Mouse (Mus musculus): Measurements from ENCODE around the gene Nme7. TPM values are rescaled to one million over a fixed set of nuclear protein-coding genes. Genes with fewer than 3 reads are reported as not detected.

The Nme7 gene
- polyA plus RNA-seq, 1 experiment from 2014 or later = 11.3 TPM

- Histone ChIP-seq H3K27ac (no peak overlapping the region), H3K36me3 (ENCODE audit: inconsistent target) (no peaks in the 10 kb centered on the region), H3K4me3 (ENCODE audit: inconsistent target) (no peak overlapping the region), H3K79me2 (ENCODE audit: inconsistent target) (no peaks in the 10 kb centered on the region)
- 84% methylated on average over 8 of the region's 8 CpGs for WGBS (ENCODE audit: missing documents)
Observed at GRCm38 (mm10) chr1:164383621-164384020, 79.7 kb downstream of the Nme7 start.

DNA sequence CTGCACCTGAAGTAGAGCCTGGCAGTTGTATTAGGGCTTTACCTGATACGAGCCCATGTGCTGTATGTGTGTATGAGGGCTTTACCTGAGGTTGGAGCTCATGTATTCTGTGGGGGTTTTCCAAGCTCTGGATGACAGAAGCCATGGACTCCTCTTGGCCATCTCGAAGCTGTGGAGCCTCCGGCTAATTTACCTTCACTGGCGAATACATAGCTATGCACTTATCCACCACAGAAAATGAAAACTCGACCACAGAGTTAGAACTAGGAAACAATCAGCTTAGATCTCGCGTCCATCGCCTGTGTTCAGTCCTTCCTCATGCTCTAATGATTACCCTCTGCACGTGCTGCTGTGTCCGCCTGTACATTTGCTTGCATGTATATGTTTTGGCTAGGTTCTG is 80.4 kb downstream of the Nme7 start:
- 94% methylated on average over 10 of the region's 10 CpGs for WGBS (ENCODE audit: missing documents)
- no peak overlapping the region for H3K27ac ChIP-seq
- H3K36me3 ChIP-seq (ENCODE audit: inconsistent target) = no peaks in the 10 kb centered on the region

GRCm38 (mm10) chr1:164384972-164385371 is 81.1 kb downstream of the Nme7 start:
- Histone ChIP-seq H3K36me3 (ENCODE audit: inconsistent target) (no peaks in the 10 kb centered on the region), H3K79me2 (ENCODE audit: inconsistent target) (no peaks in the 10 kb centered on the region), H3K27ac (no peak overlapping the region), H3K4me3 (ENCODE audit: inconsistent target) (no peak overlapping the region)
- 86% methylated on average over 6 of the region's 6 CpGs for WGBS (ENCODE audit: missing documents)

More for the DNA sequence above, 80.4 kb downstream of the Nme7 start:
- no peaks in the 10 kb centered on the region for H3K79me2 ChIP-seq (ENCODE audit: inconsistent target)
- no peak overlapping the region for H3K4me3 ChIP-seq (ENCODE audit: inconsistent target)

GRCm38 (mm10) chr1:164389743-164390142 is 85.8 kb downstream of the Nme7 start:
- Histone ChIP-seq H3K27ac (no peak overlapping the region), H3K79me2 (ENCODE audit: inconsistent target) (no peaks in the 10 kb centered on the region), H3K4me3 (ENCODE audit: inconsistent target) (no peak overlapping the region), H3K36me3 (ENCODE audit: inconsistent target) (no peaks in the 10 kb centered on the region)
- 83% methylated on average over 4 of the region's 4 CpGs for WGBS (ENCODE audit: missing documents)

GRCm38 (mm10) chr1:164392176-164392575 is 88.3 kb downstream of the Nme7 start:
- Histone ChIP-seq H3K36me3 (ENCODE audit: inconsistent target) (no peaks in the 10 kb centered on the region), H3K4me3 (ENCODE audit: inconsistent target) (no peak overlapping the region), H3K79me2 (ENCODE audit: inconsistent target) (no peaks in the 10 kb centered on the region), H3K27ac (no peak overlapping the region)
- WGBS (ENCODE audit: missing documents) = 86% methylated on average over 3 of the region's 3 CpGs

DNA sequence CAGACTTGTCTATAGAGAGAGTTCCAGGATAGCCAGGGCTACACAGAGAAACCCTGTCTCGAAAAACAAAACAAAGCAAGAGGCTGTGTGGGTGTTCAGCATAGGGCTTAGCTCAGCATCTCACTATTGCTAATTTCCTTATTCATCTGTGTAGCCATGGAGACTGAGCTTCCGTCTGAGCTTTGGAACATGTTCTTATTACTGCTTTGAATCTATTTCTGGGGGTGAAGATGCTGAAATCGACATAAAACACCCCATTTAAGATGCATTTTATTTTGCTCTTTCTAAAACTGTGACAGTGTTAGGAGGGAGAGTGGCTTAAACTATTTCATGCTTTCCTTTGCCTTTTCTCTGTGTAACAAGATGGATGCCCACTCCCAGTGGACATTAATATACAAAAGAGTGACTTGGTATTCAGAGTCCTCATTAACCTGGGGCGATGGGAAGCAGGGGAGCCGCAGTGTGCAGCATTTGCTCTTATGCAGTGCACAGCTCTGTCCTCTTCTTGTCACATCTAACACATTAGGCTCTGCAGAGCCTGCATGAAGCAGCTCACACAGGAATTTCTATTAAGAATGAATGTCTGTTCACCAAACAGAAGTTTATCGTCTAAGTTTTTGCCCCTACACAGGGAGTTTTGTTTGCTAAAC is 91.3 kb downstream of the Nme7 start:
- WGBS (ENCODE audit: missing documents) = 93% methylated on average over 6 of the region's 6 CpGs
- H3K27ac ChIP-seq = no peak overlapping the region
- H3K79me2 ChIP-seq (ENCODE audit: inconsistent target) = no peaks in the 10 kb centered on the region
- H3K36me3 ChIP-seq (ENCODE audit: inconsistent target) = no peaks in the 10 kb centered on the region
- no peak overlapping the region for H3K4me3 ChIP-seq (ENCODE audit: inconsistent target)

DNA sequence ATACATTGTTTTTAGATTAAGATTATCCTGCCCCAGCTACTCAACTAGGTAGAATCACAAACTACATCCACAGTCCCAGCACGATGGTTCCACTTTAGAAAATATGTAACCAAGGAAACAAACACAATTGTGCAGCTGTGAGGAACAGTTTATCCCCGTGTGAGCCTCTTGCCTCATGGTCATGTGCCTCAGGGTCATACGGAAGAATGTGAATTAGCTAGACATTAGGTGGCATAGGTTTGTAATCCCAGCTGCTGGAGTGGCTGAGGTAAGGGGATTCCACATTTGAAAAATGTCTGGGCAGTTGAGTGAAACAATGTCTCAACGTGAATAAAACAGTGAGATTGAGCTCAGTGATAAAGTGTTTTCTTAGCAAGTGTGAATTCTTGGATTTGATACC is 93.8 kb downstream of the Nme7 start:
- WGBS (ENCODE audit: missing documents) = 75% methylated on average over 4 of the region's 4 CpGs
- no peak overlapping the region for H3K27ac ChIP-seq

DNA sequence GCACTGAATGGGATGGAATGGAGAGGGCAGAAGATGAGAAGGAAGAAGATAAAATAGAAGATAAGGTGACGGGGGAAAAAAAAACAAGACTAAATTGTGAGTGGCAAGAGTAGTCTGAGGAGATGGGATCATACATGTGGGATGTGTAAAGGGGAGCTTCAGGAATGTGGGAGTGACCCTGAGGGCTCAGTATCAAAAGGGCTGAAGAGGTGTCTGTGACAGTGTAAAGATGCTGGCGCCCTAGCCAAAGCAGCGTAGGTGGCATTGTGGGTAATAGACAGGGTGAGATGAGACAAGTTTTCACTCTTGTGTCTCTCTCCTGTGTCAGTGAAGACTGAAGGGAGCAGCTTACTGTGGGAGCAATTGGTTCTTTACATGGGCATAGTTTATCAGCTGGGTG is 95.7 kb downstream of the Nme7 start:
- Histone ChIP-seq H3K4me3 (ENCODE audit: inconsistent target) (no peak overlapping the region), H3K36me3 (ENCODE audit: inconsistent target) (no peaks in the 10 kb centered on the region), H3K27ac (no peak overlapping the region), H3K79me2 (ENCODE audit: inconsistent target) (no peaks in the 10 kb centered on the region)
- WGBS (ENCODE audit: missing documents) = 100% methylated on average over 3 of the region's 3 CpGs

More for the DNA sequence above, 93.8 kb downstream of the Nme7 start:
- H3K4me3 ChIP-seq (ENCODE audit: inconsistent target) = no peak overlapping the region
- H3K36me3 ChIP-seq (ENCODE audit: inconsistent target) = no peaks in the 10 kb centered on the region
- H3K79me2 ChIP-seq (ENCODE audit: inconsistent target) = no peaks in the 10 kb centered on the region

- no peaks in the 10 kb centered on the region for H3K79me2 ChIP-seq (ENCODE audit: inconsistent target)
- H3K27ac ChIP-seq = 0 out of 2 replicates have a peak overlapping the region, but pooled peaks have one; percentile 13
- H3K4me3 ChIP-seq (ENCODE audit: inconsistent target) = no peak overlapping the region
- WGBS (ENCODE audit: missing documents) = 36% methylated on average over 5 of the region's 5 CpGs
- no peaks in the 10 kb centered on the region for H3K36me3 ChIP-seq (ENCODE audit: inconsistent target)
Observed at GRCm38 (mm10) chr1:164405385-164405802, 101.5 kb downstream of the Nme7 start.

DNA sequence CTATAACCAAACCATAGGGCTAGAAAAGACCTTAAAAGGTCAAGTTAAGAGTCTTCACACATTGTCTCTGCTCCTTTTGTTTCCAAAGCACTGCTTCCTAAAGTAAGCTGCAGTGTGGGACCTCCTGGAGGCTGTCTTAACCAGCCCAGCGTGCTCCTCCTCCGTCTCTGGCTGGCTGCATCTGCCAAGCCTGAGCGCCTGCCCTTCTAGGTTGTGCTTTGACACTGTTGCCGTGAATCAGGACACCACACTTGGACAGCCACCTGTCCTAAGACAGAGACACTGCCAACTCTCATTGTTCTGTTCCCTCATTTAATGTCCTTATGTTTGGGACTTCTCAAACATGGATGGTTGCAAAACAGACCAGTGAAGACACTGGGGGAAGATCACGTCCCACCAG is 102.6 kb downstream of the Nme7 start:
- Histone ChIP-seq H3K79me2 (ENCODE audit: inconsistent target) (no peaks in the 10 kb centered on the region), H3K36me3 (ENCODE audit: inconsistent target) (no peaks in the 10 kb centered on the region), H3K4me3 (ENCODE audit: inconsistent target) (no peak overlapping the region), H3K27ac (no peak overlapping the region)
- WGBS (ENCODE audit: missing documents) = 98% methylated on average over 5 of the region's 5 CpGs

DNA sequence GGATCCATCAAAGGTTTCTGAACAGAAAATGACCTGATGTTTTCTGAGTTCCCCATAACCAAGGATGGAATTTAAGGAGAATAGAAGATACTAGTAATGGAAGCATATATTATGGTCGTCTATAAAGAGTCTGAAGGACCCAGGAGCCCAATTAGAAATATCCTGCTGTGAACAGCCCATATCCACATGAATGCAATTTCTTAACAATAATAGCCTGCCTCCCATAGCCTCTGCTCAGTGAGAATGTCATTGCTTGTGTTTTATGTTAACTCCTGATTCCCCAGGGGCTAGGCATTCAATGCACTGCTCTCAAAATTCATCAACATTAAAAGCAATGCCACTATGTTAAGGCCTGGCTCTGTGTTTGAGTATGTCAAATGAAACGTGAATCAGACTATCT is 104.7 kb downstream of the Nme7 start:
- 93% methylated on average over 2 of the region's 2 CpGs for WGBS (ENCODE audit: missing documents)
- Histone ChIP-seq H3K27ac (no peak overlapping the region), H3K4me3 (ENCODE audit: inconsistent target) (no peak overlapping the region), H3K36me3 (ENCODE audit: inconsistent target) (no peaks in the 10 kb centered on the region), H3K79me2 (ENCODE audit: inconsistent target) (no peaks in the 10 kb centered on the region)

GRCm38 (mm10) chr1:164411306-164411705 is 107.4 kb downstream of the Nme7 start:
- no peaks in the 10 kb centered on the region for H3K36me3 ChIP-seq (ENCODE audit: inconsistent target)
- no peaks in the 10 kb centered on the region for H3K79me2 ChIP-seq (ENCODE audit: inconsistent target)
- no peak overlapping the region for H3K27ac ChIP-seq
- H3K4me3 ChIP-seq (ENCODE audit: inconsistent target) = no peak overlapping the region
- 95% methylated on average over 7 of the region's 7 CpGs for WGBS (ENCODE audit: missing documents)

DNA sequence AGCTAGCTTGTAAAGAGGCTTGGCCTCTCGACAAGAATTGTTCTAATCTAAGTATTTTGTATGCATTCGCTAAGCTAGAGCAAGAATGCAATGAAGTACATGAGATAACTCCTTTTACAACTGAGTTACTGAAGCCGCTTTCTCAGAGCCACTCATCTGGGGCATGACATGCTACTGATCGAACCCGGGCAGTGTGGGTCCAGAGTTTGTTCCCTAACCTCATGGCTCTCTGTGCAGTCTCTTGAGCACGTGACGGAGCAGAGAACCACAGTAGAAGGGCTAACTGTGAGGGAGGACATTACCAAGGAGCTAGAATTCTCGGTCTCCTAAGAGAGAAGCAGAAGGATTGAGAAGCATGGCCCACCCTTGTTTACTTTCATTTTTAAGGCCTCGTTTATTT is 109.0 kb downstream of the Nme7 start:
- 92% methylated on average over 9 of the region's 9 CpGs for WGBS (ENCODE audit: missing documents)

DNA sequence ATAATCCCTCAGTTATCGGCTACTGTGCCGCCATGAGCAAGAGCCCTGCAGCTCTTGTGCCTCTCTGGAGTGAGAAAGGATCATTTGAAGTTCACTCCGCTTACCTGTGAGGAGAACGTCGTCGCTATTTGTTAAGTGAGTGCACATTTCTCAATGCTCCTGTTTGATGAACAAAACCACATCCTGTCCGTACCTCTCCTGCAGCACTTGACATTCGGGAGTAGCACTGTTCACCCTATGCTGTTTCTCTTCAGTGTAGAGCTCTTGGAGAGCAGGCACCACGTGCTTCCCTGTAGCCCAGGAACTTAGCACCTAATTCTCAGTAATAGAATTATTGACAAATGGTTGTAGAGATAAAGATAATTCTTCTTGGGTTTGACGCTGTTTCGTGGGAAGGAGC is 109.7 kb downstream of the Nme7 start:
- Histone ChIP-seq H3K36me3 (ENCODE audit: inconsistent target) (no peaks in the 10 kb centered on the region), H3K4me3 (ENCODE audit: inconsistent target) (no peak overlapping the region), H3K27ac (no peak overlapping the region), H3K79me2 (ENCODE audit: inconsistent target) (no peaks in the 10 kb centered on the region)
- WGBS (ENCODE audit: missing documents) = 87% methylated on average over 11 of the region's 11 CpGs

More for the DNA sequence above, 109.0 kb downstream of the Nme7 start:
- Histone ChIP-seq H3K27ac (no peak overlapping the region), H3K4me3 (ENCODE audit: inconsistent target) (no peak overlapping the region), H3K79me2 (ENCODE audit: inconsistent target) (no peaks in the 10 kb centered on the region), H3K36me3 (ENCODE audit: inconsistent target) (no peaks in the 10 kb centered on the region)

- whole genome bisulfite sequencing (ENCODE audit: missing documents) = 88% methylated on average over 2 of the region's 2 CpGs
- no peaks in the 10 kb centered on the region for H3K36me3 ChIP-seq (ENCODE audit: inconsistent target)
- no peak overlapping the region for H3K27ac ChIP-seq
- no peaks in the 10 kb centered on the region for H3K79me2 ChIP-seq (ENCODE audit: inconsistent target)
- H3K4me3 ChIP-seq (ENCODE audit: inconsistent target) = no peak overlapping the region
Observed at GRCm38 (mm10) chr1:164415347-164415751, 111.4 kb downstream of the Nme7 start.

Data from macrophage (primary cell).